In the genomic region with DNA sequence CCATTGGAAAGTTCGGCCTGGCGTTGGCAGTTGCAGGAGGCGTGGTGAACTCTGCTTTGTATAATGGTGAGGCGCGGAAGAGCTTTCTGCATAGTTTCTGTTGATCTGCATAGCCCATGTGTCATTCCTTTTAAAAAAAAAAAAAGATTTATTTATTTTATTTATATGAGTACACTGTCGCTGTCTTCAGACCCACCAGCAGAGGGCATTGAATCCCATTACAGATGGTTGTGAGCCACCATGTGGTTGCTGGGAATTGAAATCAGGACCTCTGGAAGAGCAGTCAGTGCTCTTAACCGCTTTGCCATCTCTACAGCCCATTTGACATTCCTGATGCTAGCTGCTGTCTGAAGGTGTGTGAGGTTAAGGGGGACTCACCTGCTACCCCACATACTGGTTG, we compare ENCODE assay signal across 8 mouse cellular contexts. TPM values are rescaled to one million over a fixed set of nuclear protein-coding genes. Genes with fewer than 3 reads are reported as not detected.
DNase-seq lines count a peak whose midpoint lies in the region; ATAC-seq and TF ChIP-seq lines count a peak whose summit lies in the region.
"Not testable (repeated sequence)": the region's sequence is repeated elsewhere in the genome, so short reads cannot be mapped to it uniquely, and the experiment has no call there.

No protein-coding gene starts in this region.

- TF ChIP-seq CTCF in gastrocnemius, adult 2 months (IDR thresholded peaks at IDR 0.05) = peak; percentile 12; the same call in 1 of the 2 replicates

- peak; percentile 55 for DNase-seq in ES-CJ7 (ENCODE audit: low read depth, low spot score)
- not testable (repeated sequence) for DNase-seq in embryonic facial prominence, embryonic 10.5 days (ENCODE audit: low spot score); gastrocnemius, adult 2 months; hindbrain, embryonic 10.5 days (ENCODE audit: low spot score)

- H3K4me2 ChIP-seq in kidney, embryonic 14.5 days (replicated peaks; ENCODE audit: low read depth, low read length) = peak overlapping the region; percentile 84; the same call in 1 of the 2 replicates
- 0 out of 2 replicates have a peak overlapping the region, but pooled peaks have one; percentile 80 for H3K4me2 ChIP-seq in limb, embryonic 15.5 days
- H3K4me2 ChIP-seq in lung, embryonic 16.5 days (ENCODE audit: low read depth, low read length) = peak overlapping the region; percentile 92; the same call in 1 of the 2 replicates
- peak overlapping the region; percentile 74 for H3K4me2 ChIP-seq in stomach, embryonic 15.5 days

- H3K4me1 ChIP-seq in embryonic facial prominence, embryonic 10.5 days = peaks cover 14% of the 10 kb centered on the region
- peaks cover 17% of the 10 kb centered on the region for H3K4me1 ChIP-seq in hindbrain, embryonic 10.5 days (replicated peaks)
- H3K4me1 ChIP-seq in kidney, embryonic 14.5 days (ENCODE audit: control insufficient read depth, insufficient read depth, low read length); lung, embryonic 16.5 days (replicated peaks; ENCODE audit: control insufficient read depth, insufficient read depth, low read length); stomach, embryonic 15.5 days: not testable (repeated sequence)
- peaks cover 11% of the 10 kb centered on the region for H3K4me1 ChIP-seq in limb, embryonic 15.5 days

- H3K36me3 ChIP-seq in embryonic facial prominence, embryonic 10.5 days (replicated peaks) = peaks cover 53% of the 10 kb centered on the region
- H3K36me3 ChIP-seq in hindbrain, embryonic 10.5 days = peaks cover 50% of the 10 kb centered on the region
- H3K36me3 ChIP-seq in kidney, embryonic 14.5 days (ENCODE audit: control insufficient read depth, insufficient read depth, low read length) = peaks cover 44% of the 10 kb centered on the region
- H3K36me3 ChIP-seq in limb, embryonic 15.5 days = peaks cover 44% of the 10 kb centered on the region
- H3K36me3 ChIP-seq in lung, embryonic 16.5 days (ENCODE audit: control insufficient read depth, insufficient read depth, low read length) = peaks cover 25% of the 10 kb centered on the region
- peaks cover 28% of the 10 kb centered on the region; the same call in 1 of the 2 replicates for H3K36me3 ChIP-seq in stomach, embryonic 15.5 days

- H3K9me3 ChIP-seq in embryonic facial prominence, embryonic 10.5 days; hindbrain, embryonic 10.5 days; kidney, embryonic 14.5 days (ENCODE audit: control insufficient read depth, low read length); limb, embryonic 15.5 days; lung, embryonic 16.5 days (ENCODE audit: control insufficient read depth, low read length); stomach, embryonic 15.5 days: not testable (repeated sequence)

- intact Hi-C loops in gastrocnemius, adult 2 months (cut with DNase I) = loop anchor here (10.0 kb wide), 1 partner anchor 407 kb away; a partner anchor contains a TSS

- peak overlapping the region; percentile 87 for H3K4me3 ChIP-seq in embryonic facial prominence, embryonic 10.5 days
- H3K4me3 ChIP-seq in gastrocnemius, adult 2 months = peak overlapping the region; percentile 82
- peak overlapping the region; percentile 84 for H3K4me3 ChIP-seq in hindbrain, embryonic 10.5 days
- H3K4me3 ChIP-seq in kidney, embryonic 14.5 days (ENCODE audit: low read length) = peak overlapping the region; percentile 57; the same call in 1 of the 2 replicates
- H3K4me3 ChIP-seq in limb, embryonic 15.5 days = peak overlapping the region; percentile 57; the same call in 1 of the 2 replicates
- H3K4me3 ChIP-seq in lung, embryonic 16.5 days (ENCODE audit: low read length) = not testable (repeated sequence)
- H3K4me3 ChIP-seq in stomach, embryonic 15.5 days (replicated peaks) = peak overlapping the region; percentile 77; the same call in 1 of the 2 replicates

- not testable (repeated sequence) for ATAC-seq in kidney, embryonic 14.5 days (ENCODE audit: low FRiP score, low TSS enrichment); limb, embryonic 15.5 days (ENCODE audit: insufficient number of reproducible peaks, low FRiP score, low TSS enrichment, low read depth); lung, embryonic 16.5 days (ENCODE audit: low read depth); stomach, embryonic 15.5 days (ENCODE audit: insufficient read depth, low FRiP score, low read depth)

- peak overlapping the region; percentile 54; the same call in 1 of the 2 replicates for H3K9ac ChIP-seq in kidney, embryonic 14.5 days (ENCODE audit: low read depth, low read length)
- not testable (repeated sequence) for H3K9ac ChIP-seq in limb, embryonic 15.5 days; lung, embryonic 16.5 days (ENCODE audit: low read length); stomach, embryonic 15.5 days

- not testable (repeated sequence) for H3K27me3 ChIP-seq in embryonic facial prominence, embryonic 10.5 days (replicated peaks; ENCODE audit: low read depth, poor library complexity, severe bottlenecking); hindbrain, embryonic 10.5 days (ENCODE audit: insufficient read depth, poor library complexity, severe bottlenecking); kidney, embryonic 14.5 days (ENCODE audit: control insufficient read depth, insufficient read depth, low read length); limb, embryonic 15.5 days; lung, embryonic 16.5 days (ENCODE audit: control insufficient read depth, insufficient read depth, low read depth, low read length); stomach, embryonic 15.5 days (replicated peaks)

- not testable (repeated sequence) for H3K27ac ChIP-seq in embryonic facial prominence, embryonic 10.5 days (replicated peaks); hindbrain, embryonic 10.5 days; kidney, embryonic 14.5 days (ENCODE audit: low read depth, low read length); limb, embryonic 15.5 days; lung, embryonic 16.5 days (ENCODE audit: low read length); stomach, embryonic 15.5 days
- peak overlapping the region; percentile 86; the same call in 1 of the 2 replicates for H3K27ac ChIP-seq in gastrocnemius, adult 2 months

- WGBS in embryonic facial prominence, embryonic 10.5 days = 87% methylated on average over 7 of the region's 7 CpGs
- 90% methylated on average over 7 of the region's 7 CpGs for WGBS in hindbrain, embryonic 10.5 days
- 91% methylated on average over 7 of the region's 7 CpGs for WGBS in kidney, embryonic 14.5 days
- 89% methylated on average over 7 of the region's 7 CpGs for WGBS in limb, embryonic 15.5 days
- 89% methylated on average over 7 of the region's 7 CpGs for WGBS in lung, embryonic 16.5 days
- WGBS in stomach, embryonic 15.5 days = 91% methylated on average over 7 of the region's 7 CpGs

RNA-seq across cellular contexts. Expression of a gene that starts 1.3 kb away (rescaled TPM):
- 309 and 312 TPM in 2 replicates for polyA plus RNA-seq in embryonic facial prominence, embryonic 10.5 days (2016; fragmentation: Nextera tagmentation; extraction: Ambion mirVana)
- 100 to 1,000 TPM; 162 to 201 TPM for total RNA-seq in gastrocnemius, adult 2 months (2021)
- 222 and 248 TPM in 2 replicates for polyA plus RNA-seq in hindbrain, embryonic 10.5 days (2016; fragmentation: Nextera tagmentation; extraction: Ambion mirVana)
- 261 and 268 TPM in 2 replicates for polyA plus RNA-seq in kidney, embryonic 14.5 days (2014; fragmentation: Nextera tagmentation; extraction: Ambion mirVana)
- polyA plus RNA-seq in limb, embryonic 15.5 days (2015; fragmentation: Nextera tagmentation; extraction: Ambion mirVana) = 195 and 220 TPM in 2 replicates
- polyA plus RNA-seq in lung, embryonic 16.5 days (2015; fragmentation: Nextera tagmentation; extraction: Ambion mirVana) = 167 and 190 TPM in 2 replicates
- 225 and 238 TPM in 2 replicates for polyA plus RNA-seq in stomach, embryonic 15.5 days (2015; fragmentation: Nextera tagmentation; extraction: Ambion mirVana)

RNA-seq across cellular contexts. Expression of a gene that starts 44.4 kb away (rescaled TPM):
- 19.5 and 20.3 TPM in 2 replicates for polyA plus RNA-seq in embryonic facial prominence, embryonic 10.5 days (2016; fragmentation: Nextera tagmentation; extraction: Ambion mirVana)
- total RNA-seq in gastrocnemius, adult 2 months (2021) = 100 to 1,000 TPM in 1 of 2 experiments, 10 to 100 TPM in 1; 94.6 to 110 TPM
- polyA plus RNA-seq in hindbrain, embryonic 10.5 days (2016; fragmentation: Nextera tagmentation; extraction: Ambion mirVana) = 16.7 and 17.2 TPM in 2 replicates
- 13.5 and 13.8 TPM in 2 replicates for polyA plus RNA-seq in kidney, embryonic 14.5 days (2014; fragmentation: Nextera tagmentation; extraction: Ambion mirVana)
- 23.4 and 26.6 TPM in 2 replicates for polyA plus RNA-seq in limb, embryonic 15.5 days (2015; fragmentation: Nextera tagmentation; extraction: Ambion mirVana)
- 21.7 and 23.2 TPM in 2 replicates for polyA plus RNA-seq in lung, embryonic 16.5 days (2015; fragmentation: Nextera tagmentation; extraction: Ambion mirVana)
- polyA plus RNA-seq in stomach, embryonic 15.5 days (2015; fragmentation: Nextera tagmentation; extraction: Ambion mirVana) = 21.1 and 21.7 TPM in 2 replicates

RNA-seq across cellular contexts. Expression of a gene that starts 55.3 kb away (rescaled TPM):
- polyA plus RNA-seq in embryonic facial prominence, embryonic 10.5 days (2016; fragmentation: Nextera tagmentation; extraction: Ambion mirVana) = 1.9 and 2.2 TPM in 2 replicates
- total RNA-seq in gastrocnemius, adult 2 months (2021) = under 1 TPM; 0.28 to 0.45 TPM
- polyA plus RNA-seq in hindbrain, embryonic 10.5 days (2016; fragmentation: Nextera tagmentation; extraction: Ambion mirVana) = 1.1 and 1.4 TPM in 2 replicates
- 1.5 and 1.6 TPM in 2 replicates for polyA plus RNA-seq in kidney, embryonic 14.5 days (2014; fragmentation: Nextera tagmentation; extraction: Ambion mirVana)
- polyA plus RNA-seq in limb, embryonic 15.5 days (2015; fragmentation: Nextera tagmentation; extraction: Ambion mirVana) = 0.99 and 1.2 TPM in 2 replicates
- polyA plus RNA-seq in lung, embryonic 16.5 days (2015; fragmentation: Nextera tagmentation; extraction: Ambion mirVana) = 1.1 and 1.4 TPM in 2 replicates
- 1.0 and 1.1 TPM in 2 replicates for polyA plus RNA-seq in stomach, embryonic 15.5 days (2015; fragmentation: Nextera tagmentation; extraction: Ambion mirVana)
